Mouse (Mus musculus) kidney, adult 8-10 months (tissue): ENCODE measurements around the gene Rnaseh2c.

ENCODE experiments used
- DNase-seq, 2 experiments: peaks; one replicate each; pipeline ENCODE4 v3.0.0; 2022

The Rnaseh2c gene

GRCm38 (mm10) chr19:5601752-5602541 lies at the start of gene Rnaseh2c:
TSS of gene Rnaseh2c (plus strand) at chr19:5601873.
- DNase-seq = peak; percentile 69 to 73

GRCm38 (mm10) chr19:5553802-5554201 lies 47.9 kb upstream of the Rnaseh2c start:
- DNase-seq = peak in 1 of 2 experiments; percentile 55

- peak; percentile 70 to 76 for DNase-seq
Measured at GRCm38 (mm10) chr19:5554212-5554611, 47.5 kb upstream of the Rnaseh2c start.

GRCm38 (mm10) chr19:5558169-5558568 lies 43.5 kb upstream of the Rnaseh2c start:
- DNase-seq = peak; percentile 54 to 62

GRCm38 (mm10) chr19:5558770-5559169 lies 42.9 kb upstream of the Rnaseh2c start:
- no peak for DNase-seq

GRCm38 (mm10) chr19:5559229-5559628 lies 42.4 kb upstream of the Rnaseh2c start:
- DNase-seq = peak; percentile 75 to 83

GRCm38 (mm10) chr19:5559631-5560456 lies 41.8 kb upstream of the Rnaseh2c start:
- no peak for DNase-seq

GRCm38 (mm10) chr19:5560457-5561041 lies 41.1 kb upstream of the Rnaseh2c start, which contains the start of gene Ovol1:
TSS of gene Ovol1 (minus strand) at chr19:5560646.
- peak; percentile 72 to 79 for DNase-seq

GRCm38 (mm10) chr19:5561252-5561790 lies 40.4 kb upstream of the Rnaseh2c start:
- DNase-seq = peak; percentile 78 to 81

- DNase-seq = no peak
Measured at GRCm38 (mm10) chr19:5561886-5562285, 39.8 kb upstream of the Rnaseh2c start.

- no peak for DNase-seq
Measured at GRCm38 (mm10) chr19:5562776-5563175, 38.9 kb upstream of the Rnaseh2c start.

- DNase-seq = peak; percentile 76 to 77
Measured at GRCm38 (mm10) chr19:5566316-5566715, 35.4 kb upstream of the Rnaseh2c start.

- DNase-seq = no peak
Measured at GRCm38 (mm10) chr19:5567180-5567533, 34.5 kb upstream of the Rnaseh2c start.

- DNase-seq = peak; percentile 90
Measured at GRCm38 (mm10) chr19:5567534-5568469, 33.9 kb upstream of the Rnaseh2c start, which contains the start of gene Ap5b1. TSS of gene Ap5b1 (plus strand) at chr19:5568025.

- DNase-seq = peak; percentile 78 to 83
Measured at GRCm38 (mm10) chr19:5568470-5569140, 33.1 kb upstream of the Rnaseh2c start.

- no peak for DNase-seq
Measured at GRCm38 (mm10) chr19:5569521-5569920, 32.2 kb upstream of the Rnaseh2c start.

- no peak for DNase-seq
Measured at GRCm38 (mm10) chr19:5570353-5571246, 31.1 kb upstream of the Rnaseh2c start.

GRCm38 (mm10) chr19:5571831-5572230 lies 29.8 kb upstream of the Rnaseh2c start:
- DNase-seq = no peak

GRCm38 (mm10) chr19:5572331-5573125 lies 29.1 kb upstream of the Rnaseh2c start:
- peak; percentile 71 to 80 for DNase-seq
